Mouse (Mus musculus): ENCODE measurements around the gene Rasa3. TPM values are rescaled to one million over a fixed set of nuclear protein-coding genes. Genes with fewer than 3 reads are reported as not detected.

The Rasa3 gene
- total RNA-seq, 2 experiments from 2014 or later: 46.2 to 47.3 TPM

DNA sequence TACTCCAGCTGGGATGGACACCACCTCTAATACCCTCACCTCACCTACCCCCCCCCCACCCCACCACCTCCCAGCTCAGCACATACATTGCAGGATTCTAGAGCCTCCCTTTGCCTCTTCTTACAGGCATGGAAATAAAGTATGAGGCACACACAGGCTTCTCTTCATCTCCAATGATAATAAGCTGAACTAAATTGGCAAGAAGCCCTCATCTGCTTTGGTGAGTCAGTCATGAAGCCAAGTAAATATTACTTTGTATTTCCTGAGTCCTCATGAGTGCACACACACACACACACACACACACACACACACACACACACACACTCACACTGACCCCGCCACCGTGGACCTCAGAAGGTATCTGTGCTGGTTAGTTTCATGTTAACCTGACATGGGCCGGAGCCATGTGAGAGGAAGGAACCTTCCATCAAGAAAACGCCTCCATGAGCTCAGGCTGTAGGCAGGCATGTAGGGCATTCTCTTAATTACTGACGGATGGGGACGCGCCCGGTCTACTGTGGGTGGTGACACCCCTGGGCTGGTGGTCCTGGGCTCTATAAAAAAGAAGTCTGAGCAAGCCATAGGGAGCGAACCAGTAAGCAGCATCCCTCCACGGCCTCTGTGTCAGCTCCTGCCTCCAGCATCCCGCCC is 26.7 kb downstream of the Rasa3 start:
- DNase-seq (ENCODE audit: low spot score in 2 of 2): no peak

GRCm38 (mm10) chr8:13649154-13649515 is 28.3 kb downstream of the Rasa3 start:
- no peak for DNase-seq (ENCODE audit: low spot score in 2 of 2)

- DNase-seq (ENCODE audit: low spot score in 2 of 2): no peak
These were observed 28.8 kb downstream of the Rasa3 start for GRCm38 (mm10) chr8:13648377-13649153.

DNA sequence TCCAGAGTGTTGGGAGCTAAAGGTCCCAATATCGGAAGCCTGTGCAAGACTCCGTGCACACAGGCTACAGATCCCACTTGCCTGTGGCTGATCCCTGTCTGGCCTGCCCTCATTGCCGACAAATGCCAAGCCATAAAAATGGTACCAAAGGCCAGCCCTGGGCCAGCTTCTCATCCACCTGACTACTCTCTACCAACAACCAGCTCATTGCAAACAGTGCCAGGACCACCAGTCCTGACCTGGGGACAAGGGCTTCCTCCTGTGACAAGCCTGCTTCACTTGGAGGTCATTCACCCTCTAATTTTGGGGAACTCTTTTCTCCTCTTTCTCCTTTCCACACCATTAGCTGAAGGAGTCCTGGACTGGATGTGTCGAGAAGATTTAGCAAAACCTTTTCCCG is 29.8 kb downstream of the Rasa3 start:
- no peak for DNase-seq (ENCODE audit: low spot score in 2 of 2)

DNA sequence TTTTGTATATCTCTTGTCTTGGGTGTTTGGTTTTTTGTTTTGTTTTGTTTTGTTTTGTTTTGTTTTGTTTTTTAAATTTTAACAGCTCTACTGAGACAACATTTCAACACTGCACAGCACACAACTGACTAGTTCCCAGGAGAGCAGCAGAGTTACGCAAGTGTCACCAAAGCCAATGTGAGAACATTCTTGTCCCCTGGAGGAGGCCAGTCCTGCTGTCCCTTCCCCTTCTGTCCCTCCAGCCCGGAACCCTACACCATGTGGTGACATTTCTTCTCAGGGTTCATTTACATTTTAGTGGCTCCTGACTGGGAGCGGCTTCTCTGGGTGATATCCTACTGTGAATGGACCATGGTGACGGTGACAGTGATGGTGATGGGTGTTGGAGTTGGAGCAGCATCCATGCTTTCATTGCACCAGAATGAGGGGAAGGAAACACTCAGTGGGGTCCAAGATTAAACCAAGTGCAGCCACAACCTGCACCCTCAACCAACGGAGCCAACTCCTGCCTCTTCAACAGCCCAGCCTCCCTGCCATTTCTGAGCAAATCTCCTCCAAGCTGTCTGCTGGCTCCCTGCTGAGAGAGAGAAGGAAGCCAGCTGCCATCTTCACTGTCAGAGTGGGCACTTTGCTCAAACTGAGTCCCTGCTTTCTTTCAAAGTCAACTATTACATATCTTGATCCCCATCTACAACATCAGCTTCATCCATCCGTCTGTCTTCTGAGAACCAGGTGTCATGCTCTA is 32.3 kb downstream of the Rasa3 start:
- no peak for DNase-seq (ENCODE audit: low spot score in 2 of 2)

DNA sequence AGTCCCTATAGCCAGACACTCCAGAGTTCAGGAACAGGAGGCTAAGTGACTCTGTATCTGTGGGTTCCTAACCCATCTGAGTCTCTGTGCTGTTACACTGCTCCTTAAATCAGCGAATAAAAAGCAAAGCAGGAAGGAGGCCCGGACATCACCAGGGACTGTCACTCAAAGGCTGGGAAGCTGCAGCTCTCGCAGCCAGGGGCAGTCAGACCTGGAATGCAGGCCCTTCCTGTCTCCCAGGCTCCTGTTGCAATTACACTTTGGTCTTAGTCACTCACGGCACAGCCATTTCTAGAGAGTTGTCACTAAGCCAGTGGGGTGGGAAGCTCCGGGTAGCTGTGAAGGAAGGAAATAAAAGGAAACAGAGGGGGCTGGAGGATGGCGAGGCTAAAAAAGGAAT is 33.2 kb downstream of the Rasa3 start:
- DNase-seq (ENCODE audit: low spot score in 2 of 2): no peak

DNA sequence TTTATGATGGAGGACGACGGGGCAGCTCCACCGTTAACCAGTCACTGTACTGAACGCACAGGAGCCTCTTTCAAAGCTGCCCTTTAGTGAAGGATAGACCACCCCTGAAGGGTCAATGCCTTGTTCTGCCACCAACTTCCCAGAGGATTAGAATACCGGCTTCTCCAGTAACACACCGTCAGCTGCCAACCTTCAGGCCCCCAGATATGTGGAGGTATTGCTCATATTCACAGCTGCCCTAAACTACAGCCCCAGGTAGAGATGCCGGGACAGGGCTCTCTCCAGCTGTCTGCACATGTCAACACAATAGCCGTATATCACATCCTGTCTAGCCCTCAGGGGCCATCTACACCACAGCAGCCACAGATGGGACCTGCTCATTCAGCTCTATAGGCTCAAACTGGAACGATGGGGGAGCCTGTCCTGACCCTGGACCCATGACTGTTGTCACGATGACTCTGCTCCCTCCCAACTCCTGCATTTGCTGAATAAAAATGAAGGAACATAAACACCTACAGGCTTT is 34.7 kb downstream of the Rasa3 start:
- DNase-seq (ENCODE audit: low spot score in 2 of 2): no peak

- no peak for DNase-seq (ENCODE audit: low spot score in 2 of 2)
These were observed 36.2 kb downstream of the Rasa3 start for GRCm38 (mm10) chr8:13641206-13641605.

DNA sequence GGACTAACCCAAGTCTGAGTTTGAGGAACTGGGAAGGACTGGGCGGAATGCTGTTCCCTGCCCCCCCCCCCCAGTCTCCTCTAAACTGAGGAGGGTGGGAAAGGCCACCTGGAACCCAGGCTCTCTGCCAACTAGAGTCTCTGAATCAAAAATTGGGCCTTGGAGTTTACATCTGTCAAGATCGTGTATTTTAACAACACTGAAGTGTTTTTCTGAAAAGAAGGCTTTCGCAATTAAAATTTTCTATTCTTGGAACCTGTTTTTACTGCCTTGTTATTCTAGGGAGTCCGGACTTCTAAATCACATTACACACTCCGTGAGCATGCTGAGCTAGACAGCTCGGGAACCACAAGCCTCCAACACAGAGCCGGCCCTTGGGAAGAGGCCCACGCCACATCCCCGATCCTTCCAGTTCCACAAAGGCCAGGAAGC is 36.9 kb downstream of the Rasa3 start:
- DNase-seq (ENCODE audit: low spot score in 2 of 2): no peak

DNA sequence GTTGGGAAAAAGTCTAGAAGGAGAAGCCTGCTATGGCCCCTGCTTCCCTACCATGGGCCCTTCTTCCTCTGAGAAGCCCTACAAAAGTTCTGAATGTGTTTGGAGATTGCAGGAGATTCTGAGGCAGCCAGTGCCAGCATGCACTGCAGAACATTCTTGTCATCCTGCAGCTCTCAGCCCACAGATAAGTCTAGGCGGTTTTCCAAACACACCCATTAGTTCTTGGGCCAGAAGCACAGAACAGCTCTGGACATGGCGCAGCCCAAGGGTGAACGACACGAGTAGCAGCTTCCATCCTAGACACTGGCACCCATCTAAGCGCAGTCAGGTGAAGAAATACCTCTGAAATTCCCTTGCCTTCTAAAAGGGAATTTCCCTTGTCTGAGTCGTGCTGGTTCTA is 44.3 kb downstream of the Rasa3 start:
- DNase-seq (ENCODE audit: low spot score in 2 of 2): no peak

DNA sequence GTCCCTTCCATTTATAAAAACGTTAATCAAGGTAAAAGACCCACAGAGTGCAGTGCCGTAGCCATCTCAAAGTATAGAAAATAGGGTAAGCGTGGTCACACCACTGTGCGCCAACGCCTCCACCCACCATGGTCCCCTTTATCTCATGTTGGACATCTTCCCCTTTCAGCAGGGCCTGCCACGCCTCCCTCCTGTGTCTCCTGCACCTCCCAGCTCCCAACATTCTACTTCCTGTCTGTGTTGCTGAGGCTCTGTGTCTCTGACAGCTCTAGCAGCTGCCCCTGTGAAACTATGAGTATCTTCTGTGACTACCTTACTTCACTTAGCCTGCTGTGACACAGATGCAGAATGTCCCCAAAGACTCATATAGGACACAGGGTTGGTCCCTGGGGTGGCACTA is 45.1 kb downstream of the Rasa3 start:
- no peak for DNase-seq (ENCODE audit: low spot score in 2 of 2)

DNA sequence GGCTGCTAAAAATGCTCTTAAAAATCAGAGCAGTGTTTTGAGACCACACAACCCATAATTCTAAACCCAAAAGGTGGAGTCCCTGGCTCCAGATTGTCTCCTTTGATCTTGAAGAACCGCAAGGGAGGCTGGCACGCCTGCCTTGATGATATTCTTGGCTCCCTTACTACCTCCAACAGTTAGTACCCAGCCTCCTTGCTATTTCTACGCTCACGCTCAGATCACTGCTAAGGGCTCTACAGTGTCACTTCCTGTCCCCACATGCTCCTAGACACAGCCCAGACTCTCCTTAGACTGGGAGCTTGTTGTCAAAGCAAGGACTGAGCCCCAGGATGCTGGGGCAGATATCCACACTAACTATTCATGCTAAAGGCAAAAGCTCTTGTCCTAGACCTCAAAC is 46.6 kb downstream of the Rasa3 start:
- no peak for DNase-seq (ENCODE audit: low spot score in 2 of 2)

- no peak for DNase-seq (ENCODE audit: low spot score in 2 of 2)
These were observed 47.2 kb downstream of the Rasa3 start for GRCm38 (mm10) chr8:13630171-13630570.

- no peak for DNase-seq (ENCODE audit: low spot score in 2 of 2)
These were observed 47.9 kb downstream of the Rasa3 start for GRCm38 (mm10) chr8:13629351-13630090.

DNA sequence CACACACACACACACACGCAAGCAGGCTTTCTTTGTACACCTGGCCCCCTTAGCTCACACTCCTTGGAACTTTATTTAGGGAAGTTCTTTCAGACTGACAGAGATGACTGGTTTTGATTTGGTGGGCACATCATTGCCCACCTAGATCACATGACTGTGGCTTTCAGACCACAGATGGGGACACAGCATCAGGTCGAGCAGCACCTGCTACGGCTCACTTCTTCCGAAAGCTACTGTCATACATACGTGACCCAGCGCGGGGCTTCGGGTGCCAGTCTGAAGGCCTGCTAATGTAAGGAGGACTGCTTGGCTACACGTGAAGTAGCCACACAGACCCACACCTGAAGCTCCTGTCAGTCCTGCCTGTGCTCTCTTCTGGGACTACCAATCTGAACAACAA is 49.3 kb downstream of the Rasa3 start:
- no peak for DNase-seq (ENCODE audit: low spot score in 2 of 2)

GRCm38 (mm10) chr8:13627591-13627990 is 49.8 kb downstream of the Rasa3 start:
- no peak for DNase-seq (ENCODE audit: low spot score in 2 of 2)

DNA sequence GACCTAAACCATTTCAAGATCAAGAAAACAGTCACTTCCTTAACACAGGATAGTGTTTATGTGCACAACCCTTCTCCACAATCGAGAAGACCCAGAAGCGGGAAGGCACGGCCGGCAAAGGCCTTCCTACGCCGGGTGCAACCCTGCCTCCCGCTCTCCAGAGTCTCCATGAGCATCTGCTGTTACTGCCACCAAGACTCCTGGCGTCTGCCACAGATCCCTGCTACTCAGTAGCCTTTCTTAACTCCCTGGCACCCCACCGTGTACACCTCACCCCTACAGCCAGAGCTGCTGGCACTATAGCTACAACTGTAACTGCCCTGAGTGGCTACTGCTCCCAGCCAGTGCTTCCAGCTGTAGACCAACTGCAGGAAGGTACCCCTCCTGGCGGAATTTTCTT is 51.3 kb downstream of the Rasa3 start:
- DNase-seq (ENCODE audit: low spot score in 2 of 2): no peak

DNA sequence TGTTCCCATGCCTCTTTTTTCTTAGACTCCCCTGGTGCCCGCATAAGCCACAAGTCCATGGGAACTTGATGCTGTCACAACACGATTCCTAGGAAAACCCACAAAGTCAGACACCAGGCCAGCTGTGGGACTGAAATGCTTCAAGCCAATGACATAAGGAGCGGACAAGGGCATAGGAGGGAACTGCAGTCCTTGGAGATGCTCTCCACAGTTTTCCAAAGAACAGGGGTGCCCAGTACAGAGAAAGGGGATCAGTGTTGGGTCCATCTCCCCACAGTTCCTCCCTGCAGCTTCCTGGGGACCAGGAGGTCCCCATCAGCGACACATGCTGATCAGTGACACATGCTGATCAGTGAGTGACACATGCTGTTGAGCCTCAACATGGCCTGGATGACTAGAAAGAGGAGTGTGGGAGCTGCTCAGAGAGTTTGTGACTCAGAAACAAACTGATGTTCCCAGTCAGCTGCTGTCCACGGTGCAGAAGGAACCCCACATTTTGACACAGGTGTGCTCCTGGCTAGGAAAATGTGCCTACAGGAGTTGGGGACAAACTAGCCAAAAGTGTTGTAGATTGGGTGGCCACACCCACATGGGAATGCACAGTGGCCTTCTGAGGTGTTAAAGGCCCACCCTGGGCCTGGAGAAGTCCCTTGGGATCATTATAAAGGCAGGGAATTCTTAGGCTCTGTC is 52.0 kb downstream of the Rasa3 start:
- DNase-seq (ENCODE audit: low spot score in 2 of 2): no peak

GRCm38 (mm10) chr8:13624863-13625262 is 52.5 kb downstream of the Rasa3 start:
- DNase-seq (ENCODE audit: low spot score in 2 of 2): no peak

DNA sequence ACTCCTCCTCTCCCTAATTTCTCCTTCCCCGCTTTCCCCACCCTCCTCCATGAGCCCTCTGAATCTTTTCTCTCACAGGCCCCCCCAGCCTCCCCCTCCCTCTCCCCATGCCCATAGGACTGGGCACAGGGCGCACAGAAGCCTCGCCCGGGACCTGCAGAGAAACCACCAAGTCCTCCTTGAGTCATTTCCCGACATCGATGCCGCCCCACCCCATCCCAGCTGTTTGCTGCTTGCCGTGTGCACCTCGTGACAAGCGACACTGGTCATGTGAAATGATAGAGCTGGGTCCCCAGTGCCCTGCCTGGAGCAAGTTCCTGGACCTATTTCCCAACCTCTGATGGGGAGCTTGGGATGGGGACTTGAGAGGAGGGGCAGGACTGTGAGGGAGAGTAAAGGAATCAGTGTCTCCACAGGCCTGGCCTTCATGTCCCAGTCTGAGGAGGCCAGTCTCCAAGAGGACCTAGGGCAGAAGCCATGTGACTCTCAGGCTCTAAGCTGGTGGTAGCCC is 53.4 kb downstream of the Rasa3 start:
- no peak for DNase-seq (ENCODE audit: low spot score in 2 of 2)

Measured in adrenal gland, postnatal 4 days (tissue).